Mouse (Mus musculus): ENCODE results near the gene Aff2.

GRCm38 (mm10) chrX:69666145-69666677 is 306.1 kb downstream of the Aff2 start:
- no peak for TF ChIP-seq CTCF (IDR thresholded peaks at IDR 0.05; ENCODE audit: low read depth, low read length)
- no peak for TF ChIP-seq TAL1 (conservative IDR thresholded peaks at IDR 0.05; ENCODE audit: low read depth, low read length)
